Mouse (Mus musculus) adrenal gland, postnatal 25 days (tissue): Measurements from ENCODE around the gene Asap3. TPM values are rescaled to one million over a fixed set of nuclear protein-coding genes. Genes with fewer than 3 reads are reported as not detected.

ENCODE experiments used
- DNase-seq: peaks from one replicate; pipeline ENCODE4 v3.0.0; 2021; ENCODE audit warnings: mixed read lengths
- total RNA-seq: library from RNA; stranded (reverse); gene quantifications from 2 replicates; pipeline ENCODE4 v1.2.3, GENCODE M21; 2021

Asap3 gene
- total RNA-seq, 1 experiment from 2014 or later: 2.8 TPM

- DNase-seq: peak; percentile 87
Measured at GRCm38 (mm10) chr4:136180408-136181330, 25.5 kb upstream of the Asap3 start.

- DNase-seq: no peak
Measured at GRCm38 (mm10) chr4:136181367-136181766, 24.8 kb upstream of the Asap3 start.

- DNase-seq: peak; percentile 62
Measured at GRCm38 (mm10) chr4:136185375-136185774, 20.8 kb upstream of the Asap3 start.

- DNase-seq: no peak
Measured at GRCm38 (mm10) chr4:136186315-136186714, 19.9 kb upstream of the Asap3 start.

GRCm38 (mm10) chr4:136186739-136187472 is 19.3 kb upstream of the Asap3 start:
- DNase-seq: no peak

GRCm38 (mm10) chr4:136188973-136189737 is 17.0 kb upstream of the Asap3 start:
- DNase-seq: no peak

GRCm38 (mm10) chr4:136189912-136190311 is 16.3 kb upstream of the Asap3 start:
- DNase-seq: no peak

GRCm38 (mm10) chr4:136193571-136193970 is 12.6 kb upstream of the Asap3 start:
- DNase-seq: no peak

- no peak for DNase-seq
Measured at GRCm38 (mm10) chr4:136195029-136195428, 11.1 kb upstream of the Asap3 start.

GRCm38 (mm10) chr4:136195629-136196028 is 10.5 kb upstream of the Asap3 start:
- no peak for DNase-seq

- no peak for DNase-seq
Measured at GRCm38 (mm10) chr4:136196201-136196600, 10.0 kb upstream of the Asap3 start.

GRCm38 (mm10) chr4:136198846-136199245 is 7.3 kb upstream of the Asap3 start:
- DNase-seq: no peak

- DNase-seq: peak; percentile 27
Measured at GRCm38 (mm10) chr4:136199562-136200292, 6.4 kb upstream of the Asap3 start.

GRCm38 (mm10) chr4:136202509-136202908 is 3.7 kb upstream of the Asap3 start:
- DNase-seq: peak; percentile 75

GRCm38 (mm10) chr4:136204775-136205174 is 1.4 kb upstream of the Asap3 start:
- no peak for DNase-seq

GRCm38 (mm10) chr4:136206943-136207342 is 778 bp downstream of the Asap3 start:
- DNase-seq: no peak

- no peak for DNase-seq
Measured at GRCm38 (mm10) chr4:136210931-136211330, 4.8 kb downstream of the Asap3 start.

GRCm38 (mm10) chr4:136213629-136214028 is 7.5 kb downstream of the Asap3 start:
- DNase-seq: peak; percentile 55

GRCm38 (mm10) chr4:136214828-136215227 is 8.7 kb downstream of the Asap3 start:
- no peak for DNase-seq

- DNase-seq: no peak
Measured at GRCm38 (mm10) chr4:136215576-136215975, 9.4 kb downstream of the Asap3 start.

- DNase-seq: no peak
Measured at GRCm38 (mm10) chr4:136217063-136217462, 10.9 kb downstream of the Asap3 start.
